Mouse (Mus musculus) hindbrain, embryonic 14.5 days (tissue): ENCODE results near the gene Gm12216. TPM values are rescaled to one million over a fixed set of nuclear protein-coding genes. Genes with fewer than 3 reads are reported as not detected.
"Not testable (repeated sequence)": the region's sequence is repeated elsewhere in the genome, so short reads cannot be mapped to it uniquely, and the experiment has no call there.

Source experiments
- ATAC-seq: fragments of 200-750 bp; cut with Nextera tagmentation; 2 replicates; pipeline ENCODE4 v1.8.0; 2017; ENCODE audit warnings: moderate number of reproducible peaks, mild to moderate bottlenecking, moderate TSS enrichment, moderate library complexity; ENCODE audit not compliant: low FRiP score
- DNase-seq: peaks from one replicate; pipeline ENCODE4 v3.0.0-alpha.2; 2015; ENCODE audit warnings: low spot score
- H3K27ac ChIP-seq: fragments of 300-500 bp; sonication (generic); 2 replicates; pipeline ENCODE4 v1.5.1; 2014; ENCODE audit warnings: mild to moderate bottlenecking, moderate library complexity
- H3K27me3 ChIP-seq: fragments of 300-500 bp; sonication (generic); 2 replicates; pipeline ENCODE4 v1.6.1; 2014; ENCODE audit warnings: mild to moderate bottlenecking, low read length, mixed read lengths; ENCODE audit not compliant: control insufficient read depth, insufficient read depth
- H3K36me3 ChIP-seq: fragments of 300-500 bp; sonication (generic); replicated peaks from 2 replicates; pipeline ENCODE4 v1.6.1; 2014; ENCODE audit not compliant: control insufficient read depth, insufficient read depth
- H3K4me1 ChIP-seq: fragments of 300-500 bp; sonication (generic); replicated peaks from 2 replicates; pipeline ENCODE4 v1.6.1; 2014; ENCODE audit warnings: antibody characterized with exemption, low read length, mixed read lengths; ENCODE audit not compliant: control insufficient read depth, insufficient read depth
- H3K4me2 ChIP-seq: fragments of 300-500 bp; sonication (generic); replicated peaks from 2 replicates; pipeline ENCODE4 v1.6.1; 2014; ENCODE audit warnings: mild to moderate bottlenecking, moderate library complexity
- H3K4me3 ChIP-seq: fragments of 300-500 bp; sonication (generic); replicated peaks from 2 replicates; pipeline ENCODE4 v1.5.1; 2014; ENCODE audit warnings: mild to moderate bottlenecking, low read length
- H3K9ac ChIP-seq: fragments of 300-500 bp; sonication (generic); 2 replicates; pipeline ENCODE4 v1.6.1; 2014
- H3K9me3 ChIP-seq: fragments of 300-500 bp; sonication (generic); 2 replicates; pipeline ENCODE4 v1.6.1; 2016; ENCODE audit warnings: low read length; ENCODE audit not compliant: control insufficient read depth
- WGBS: fragments of 180-500 bp; shearing (Covaris S2); extraction: QIAGEN DNeasy Blood & Tissue Kit; methylation state at CpG from one replicate; pipeline ENCODE4 v1.1.7; 2014; 5-methylcytosine and 5-hydroxymethylcytosine counted together
- polyA plus RNA-seq: library from polyadenylated mRNA; unstranded; fragments of >200 nt; fragmentation: Nextera tagmentation; extraction: Ambion mirVana; gene quantifications from 2 replicates; pipeline ENCODE4 v1.2.1, GENCODE M21; 2014

The Gm12216 gene
- polyA plus RNA-seq, 1 experiment from 2014 or later, result not detected

DNA sequence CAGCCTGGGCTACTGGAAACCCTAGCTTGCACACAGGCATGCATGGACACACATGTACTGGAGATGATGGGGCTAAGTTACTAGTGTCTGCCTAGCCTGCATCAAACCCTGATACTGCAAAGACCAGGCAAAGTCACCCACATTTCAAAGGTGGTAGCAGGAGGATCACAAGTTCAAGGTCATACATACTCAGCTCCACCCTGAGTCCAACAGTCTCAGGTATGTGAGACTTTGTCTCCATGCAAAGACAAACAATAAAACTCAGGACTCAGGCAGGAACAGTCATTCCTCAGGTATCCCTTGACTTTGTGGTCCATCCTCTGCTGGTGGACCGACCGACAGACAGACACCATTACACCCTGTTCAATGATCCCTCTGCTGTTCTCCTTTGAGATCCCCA, 96.6 kb downstream of the Gm12216 start:
- 74% methylated on average over 2 of the region's 2 CpGs for WGBS
- no peak overlapping the region for H3K27ac ChIP-seq
- H3K27me3 ChIP-seq, result peaks cover 34% of the 10 kb centered on the region

DNA sequence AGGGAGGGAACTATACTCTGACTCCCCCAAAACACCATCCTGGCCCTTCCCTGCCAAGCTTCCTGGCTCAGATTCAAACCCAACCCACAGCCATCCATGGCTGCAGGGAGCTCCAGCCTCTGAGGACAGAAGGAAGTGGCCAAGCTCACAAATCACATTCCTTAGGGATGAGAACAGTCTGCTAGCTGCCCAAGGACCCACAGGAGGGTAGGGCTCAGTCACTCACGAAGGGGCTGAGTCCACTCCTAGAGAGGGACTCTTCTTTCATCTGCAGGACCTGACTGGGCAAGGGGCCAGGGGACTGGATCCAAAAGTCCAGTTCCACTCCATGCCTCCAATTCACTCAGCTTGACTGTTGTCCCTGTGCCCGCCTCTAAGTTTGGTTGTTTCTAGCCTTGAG, 97.2 kb downstream of the Gm12216 start:
- Histone ChIP-seq H3K4me3 (no peak overlapping the region), H3K4me2 (no peak overlapping the region), H3K27ac (no peak overlapping the region), H3K9me3 (no peaks in the 10 kb centered on the region), H3K9ac (no peak overlapping the region), H3K4me1 (peaks cover 25% of the 10 kb centered on the region; the same call in 1 of the 2 replicates), H3K27me3 (peaks cover 34% of the 10 kb centered on the region), H3K36me3 (no peaks in the 10 kb centered on the region)
- 50% methylated on average over 2 of the region's 2 CpGs for WGBS
- ATAC-seq, result 0 out of 2 replicates have a peak, but pooled peaks have one; percentile 35
- no peak for DNase-seq

More for the DNA sequence above, 96.6 kb downstream of the Gm12216 start:
- ATAC-seq (no peak), DNase-seq (no peak)
- peak overlapping the region; percentile 54; the same call in 1 of the 2 replicates for H3K4me2 ChIP-seq
- H3K36me3 ChIP-seq, result no peaks in the 10 kb centered on the region
- peaks cover 25% of the 10 kb centered on the region; the same call in 1 of the 2 replicates for H3K4me1 ChIP-seq
- H3K9ac ChIP-seq, result no peak overlapping the region
- no peaks in the 10 kb centered on the region for H3K9me3 ChIP-seq
- no peak overlapping the region for H3K4me3 ChIP-seq

DNA sequence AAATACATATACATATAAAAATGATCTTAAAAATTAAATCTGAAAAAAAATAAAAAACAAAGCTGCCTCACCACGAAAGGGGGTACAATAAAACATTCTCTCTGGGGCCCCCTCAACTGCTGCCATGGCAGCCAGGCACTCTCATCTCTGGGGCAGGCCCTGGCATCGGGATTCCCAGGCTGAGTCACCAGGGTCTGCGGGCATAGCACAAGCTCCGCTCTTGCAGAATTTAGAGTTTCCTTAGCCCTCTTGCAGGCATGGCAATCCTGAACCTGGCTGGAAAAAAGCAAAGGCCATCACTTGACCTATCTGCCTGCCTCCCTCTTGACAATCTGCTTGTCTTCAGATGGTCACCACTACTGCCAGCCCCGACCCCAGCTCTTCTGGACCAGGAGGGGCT, 97.8 kb downstream of the Gm12216 start:
- Histone ChIP-seq H3K27ac (no peak overlapping the region), H3K4me2 (no peak overlapping the region), H3K27me3 (peaks cover 34% of the 10 kb centered on the region), H3K4me3 (no peak overlapping the region), H3K9ac (no peak overlapping the region), H3K4me1 (peaks cover 25% of the 10 kb centered on the region; the same call in 1 of the 2 replicates), H3K9me3 (no peaks in the 10 kb centered on the region), H3K36me3 (no peaks in the 10 kb centered on the region)
- 75% methylated on average over 5 of the region's 5 CpGs for WGBS
- DNase-seq (no peak), ATAC-seq (no peak)

DNA sequence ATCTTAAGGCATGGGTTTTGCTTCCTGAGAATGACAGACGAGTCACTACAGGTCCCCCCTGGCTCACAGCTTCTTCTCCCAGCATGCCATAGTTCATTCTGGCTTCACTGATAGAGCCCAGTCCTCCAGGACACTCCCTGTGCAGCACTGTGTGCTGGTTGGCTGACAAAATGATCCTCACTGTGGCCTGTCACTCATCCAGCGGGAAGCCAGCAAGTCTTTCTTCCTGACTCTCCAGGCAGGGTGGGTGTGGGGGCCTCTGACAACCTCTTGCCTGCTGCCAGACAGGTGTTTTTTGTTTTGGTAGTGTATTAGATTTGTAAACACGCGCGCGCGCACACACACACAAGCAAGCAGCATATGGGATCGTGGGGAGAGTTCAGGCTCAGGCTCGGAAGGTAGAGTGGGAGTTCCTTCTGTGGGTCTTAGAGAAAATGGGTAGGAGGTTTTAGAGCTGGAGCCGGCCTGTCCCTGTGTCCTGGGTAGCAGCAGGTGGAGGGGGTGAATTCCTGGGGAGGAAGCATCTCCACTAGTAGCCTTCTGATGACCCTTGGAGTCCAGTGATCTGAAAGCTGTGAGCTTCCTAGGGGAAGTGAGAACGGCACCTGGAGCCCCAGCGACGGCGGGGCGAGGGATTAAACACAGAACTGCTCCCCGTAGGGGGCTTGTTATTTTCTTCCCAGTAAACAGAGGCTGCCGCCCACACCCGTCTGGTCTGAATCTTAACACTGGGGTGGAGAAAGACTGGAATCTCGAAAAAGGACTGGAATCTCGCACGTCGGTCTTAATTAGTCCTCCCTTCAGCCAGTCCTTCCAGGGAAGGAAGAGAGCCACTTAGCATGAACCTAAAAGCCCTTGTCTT, 99.3 kb downstream of the Gm12216 start:
- peaks cover 25% of the 10 kb centered on the region; the same call in 1 of the 2 replicates for H3K4me1 ChIP-seq
- H3K27me3 ChIP-seq, result peaks cover 34% of the 10 kb centered on the region
- no peak overlapping the region for H3K4me2 ChIP-seq
- no peak overlapping the region for H3K4me3 ChIP-seq
- ATAC-seq (no peak), DNase-seq (no peak)
- H3K27ac ChIP-seq, result no peak overlapping the region
- WGBS, result 9% methylated on average over 22 of the region's 22 CpGs
- no peaks in the 10 kb centered on the region for H3K36me3 ChIP-seq
- H3K9me3 ChIP-seq, result no peaks in the 10 kb centered on the region
- H3K9ac ChIP-seq, result no peak overlapping the region

DNA sequence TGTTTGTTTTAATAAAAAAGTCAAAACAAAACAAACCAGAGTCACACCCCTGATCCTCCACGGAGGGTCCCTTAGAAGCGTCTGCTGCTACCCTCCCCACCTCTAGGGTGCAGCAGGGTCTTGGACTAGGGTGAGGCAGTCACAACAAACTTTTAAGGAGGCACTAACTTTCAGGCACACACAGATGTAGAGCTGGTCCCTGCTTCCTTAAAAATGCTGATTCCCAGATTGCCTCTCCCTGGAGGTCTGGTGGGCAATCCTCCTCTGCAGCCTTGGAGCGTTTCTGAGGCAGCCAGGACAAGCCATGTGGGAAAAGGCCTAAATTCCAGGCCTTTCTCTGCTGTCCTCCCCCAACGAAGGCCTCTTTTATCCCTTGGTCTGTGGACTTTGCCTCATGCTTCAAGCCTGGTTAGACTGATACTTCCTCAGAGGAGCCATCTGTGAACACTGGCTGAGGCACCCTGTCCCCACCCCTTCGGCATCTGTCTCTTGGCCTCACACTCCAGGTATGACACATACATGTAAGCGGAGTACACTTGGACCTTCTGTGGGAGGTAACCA, 100.2 kb downstream of the Gm12216 start:
- DNase-seq (no peak), ATAC-seq (no peak)
- Histone ChIP-seq H3K9me3 (no peaks in the 10 kb centered on the region), H3K36me3 (no peaks in the 10 kb centered on the region), H3K4me2 (no peak overlapping the region), H3K27me3 (peaks cover 34% of the 10 kb centered on the region), H3K9ac (no peak overlapping the region), H3K4me3 (no peak overlapping the region), H3K4me1 (peaks cover 25% of the 10 kb centered on the region; the same call in 1 of the 2 replicates), H3K27ac (no peak overlapping the region)
- WGBS, result 37% methylated on average over 6 of the region's 6 CpGs

DNA sequence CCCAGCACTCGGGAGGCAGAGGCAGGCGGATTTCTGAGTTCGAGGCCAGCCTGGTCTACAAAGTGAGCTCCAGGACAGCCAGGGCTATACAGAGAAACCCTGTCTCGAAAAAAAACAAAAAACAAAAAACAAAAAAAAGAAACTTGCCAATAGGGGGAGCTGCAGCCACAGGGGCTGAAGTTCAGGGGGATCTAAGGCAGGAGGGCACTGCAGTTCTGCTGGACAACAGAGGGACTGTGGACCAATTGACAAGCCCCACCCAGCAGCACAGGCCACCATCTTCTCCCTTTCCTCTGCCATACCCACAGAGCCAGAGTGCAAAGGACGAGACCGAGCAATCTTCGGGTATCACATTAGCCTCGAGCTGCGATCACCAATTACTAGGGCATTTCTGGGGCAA, 101.0 kb downstream of the Gm12216 start:
- not testable (repeated sequence) for H3K36me3 ChIP-seq, H3K27ac ChIP-seq, H3K9me3 ChIP-seq, DNase-seq, H3K9ac ChIP-seq, H3K4me3 ChIP-seq, ATAC-seq, H3K4me2 ChIP-seq
- Histone ChIP-seq H3K27me3 (peaks cover 27% of the 10 kb centered on the region), H3K4me1 (peaks cover 18% of the 10 kb centered on the region; the same call in 1 of the 2 replicates)
- WGBS, result 79% methylated on average over 9 of the region's 9 CpGs

DNA sequence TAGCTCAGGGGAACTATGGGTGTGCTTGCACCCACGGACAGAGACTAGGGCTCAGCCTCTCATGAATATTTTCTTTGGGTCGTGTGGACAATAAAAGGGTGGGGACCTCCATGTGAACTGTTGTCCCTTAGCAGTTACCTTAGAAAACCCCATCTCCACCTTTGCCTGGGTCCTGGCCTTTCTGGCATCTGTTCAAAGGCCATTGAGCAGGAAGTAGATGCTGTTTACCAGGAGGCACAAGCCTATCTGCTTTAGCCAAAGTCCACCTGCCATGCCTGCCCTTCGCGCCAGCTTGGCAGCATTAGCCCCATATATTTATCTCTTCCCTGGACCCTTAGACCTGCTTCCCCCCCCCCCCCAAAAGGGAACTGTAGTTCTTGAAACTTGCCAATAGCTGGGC, 101.4 kb downstream of the Gm12216 start:
- no peak overlapping the region for H3K9ac ChIP-seq
- no peak overlapping the region for H3K4me2 ChIP-seq
- no peaks in the 10 kb centered on the region for H3K36me3 ChIP-seq
- ATAC-seq (no peak), DNase-seq (no peak)
- H3K27me3 ChIP-seq, result peaks cover 23% of the 10 kb centered on the region
- 93% methylated on average over 4 of the region's 4 CpGs for WGBS
- H3K4me3 ChIP-seq, result no peak overlapping the region
- no peaks in the 10 kb centered on the region for H3K9me3 ChIP-seq
- H3K27ac ChIP-seq, result no peak overlapping the region
- H3K4me1 ChIP-seq, result peaks cover 14% of the 10 kb centered on the region; the same call in 1 of the 2 replicates

DNA sequence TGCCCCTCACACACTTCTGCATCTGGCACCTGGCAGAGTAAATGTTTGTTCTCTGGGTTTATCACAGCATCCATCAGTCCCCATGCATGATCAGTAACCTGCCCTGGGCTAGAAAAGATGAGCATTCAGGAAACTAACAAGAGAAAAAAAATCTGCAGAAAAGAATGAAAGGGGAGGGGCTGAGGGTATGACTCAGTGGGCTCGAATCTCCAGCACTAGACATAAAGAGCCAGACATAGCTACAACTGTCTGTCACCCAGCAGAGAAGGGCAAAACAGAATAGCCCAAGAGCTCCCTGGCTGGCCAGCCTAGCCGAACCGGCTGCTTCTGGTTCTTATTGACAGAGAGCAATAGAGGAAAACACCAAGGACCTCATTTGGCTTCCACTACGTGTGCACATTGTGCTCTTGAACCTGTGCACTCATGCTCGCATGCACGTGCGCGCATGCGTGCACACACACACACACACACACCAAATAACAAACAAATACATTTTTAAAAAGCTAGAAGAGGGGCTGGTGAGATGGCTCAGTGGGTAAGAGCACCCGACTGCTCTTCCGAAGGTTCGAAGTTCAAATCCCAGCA, 104.0 kb downstream of the Gm12216 start:
- no peak for ATAC-seq

DNA sequence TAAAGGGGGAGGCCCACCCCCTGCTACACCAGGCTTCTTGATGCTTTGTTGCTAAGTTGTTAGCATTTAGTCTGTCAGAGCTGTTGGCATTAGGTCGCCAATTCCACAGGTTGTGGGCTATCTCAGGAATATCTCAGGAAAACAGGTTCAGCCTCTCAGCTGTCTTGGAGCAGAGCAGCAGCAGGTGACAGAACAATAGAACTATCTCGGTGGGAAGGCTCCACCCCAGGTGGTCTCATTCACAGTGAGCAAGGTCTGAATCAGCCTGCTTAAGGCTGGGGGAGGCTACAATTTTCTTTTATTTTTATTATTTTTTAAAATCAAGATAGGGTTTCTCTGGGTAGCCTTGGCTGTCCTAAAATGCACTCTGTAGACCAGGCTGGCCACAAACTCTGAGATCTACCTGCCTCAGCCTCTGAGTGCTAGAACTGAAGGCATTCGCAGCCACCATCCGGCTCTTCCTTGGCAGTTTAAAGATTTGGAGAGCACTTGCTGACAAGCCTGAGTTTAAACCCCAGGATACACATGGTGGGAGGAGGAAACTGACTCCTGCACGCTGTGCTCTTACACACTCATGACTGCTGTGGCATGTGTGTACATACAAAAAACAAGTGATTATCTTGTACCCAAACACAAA, 109.2 kb downstream of the Gm12216 start:
- no peaks in the 10 kb centered on the region for H3K4me1 ChIP-seq
- no peak for ATAC-seq
- H3K9me3 ChIP-seq, result no peaks in the 10 kb centered on the region
- H3K9ac ChIP-seq, result no peak overlapping the region
- DNase-seq, result no peak
- no peak overlapping the region for H3K4me2 ChIP-seq
- no peak overlapping the region for H3K27ac ChIP-seq
- no peaks in the 10 kb centered on the region for H3K27me3 ChIP-seq
- 48% methylated on average over 5 of the region's 5 CpGs for WGBS
- H3K4me3 ChIP-seq, result no peak overlapping the region
- no peaks in the 10 kb centered on the region for H3K36me3 ChIP-seq

More for the DNA sequence above, 104.0 kb downstream of the Gm12216 start:
- no peak overlapping the region for H3K4me2 ChIP-seq
- H3K36me3 ChIP-seq, result no peaks in the 10 kb centered on the region
- H3K27me3 ChIP-seq, result 0 out of 2 replicates have a peak, but pooled peaks cover 7% of the 10 kb centered on the region
- DNase-seq, result no peak
- no peak overlapping the region for H3K4me3 ChIP-seq
- WGBS, result 81% methylated on average over 12 of the region's 12 CpGs
- H3K9me3 ChIP-seq, result no peaks in the 10 kb centered on the region
- H3K9ac ChIP-seq, result no peak overlapping the region
- peaks cover 11% of the 10 kb centered on the region; the same call in 1 of the 2 replicates for H3K4me1 ChIP-seq
- no peak overlapping the region for H3K27ac ChIP-seq
